Mouse (Mus musculus) lung, postnatal 0 days (tissue): ENCODE results near the gene Ift22. TPM values are rescaled to one million over a fixed set of nuclear protein-coding genes. Genes with fewer than 3 reads are reported as not detected.

ENCODE experiments used
- ATAC-seq: fragments of 200-750 bp; cut with Nextera tagmentation; 2 replicates; pipeline ENCODE4 v1.8.0; 2017; ENCODE audit warnings: moderate library complexity
- DNase-seq: peaks from one replicate; pipeline ENCODE4 v3.0.0-alpha.2; 2016; ENCODE audit warnings: low spot score
- H3K27ac ChIP-seq: fragments of 300-500 bp; sonication (generic); 2 replicates; pipeline ENCODE4 v1.5.1; 2014; ENCODE audit warnings: antibody characterized with exemption, mild to moderate bottlenecking, low read length, mixed read lengths
- H3K27me3 ChIP-seq: fragments of 300-500 bp; sonication (generic); replicated peaks from 2 replicates; pipeline ENCODE4 v1.6.1; 2014; ENCODE audit warnings: low read length, mixed read lengths; ENCODE audit not compliant: insufficient read depth
- H3K36me3 ChIP-seq: fragments of 300-500 bp; sonication (generic); 2 replicates; pipeline ENCODE4 v1.6.1; 2014; ENCODE audit warnings: low read length, mixed read lengths; ENCODE audit not compliant: insufficient read depth
- H3K4me1 ChIP-seq: fragments of 300-500 bp; sonication (generic); 2 replicates; pipeline ENCODE4 v1.6.1; 2014; ENCODE audit warnings: antibody characterized with exemption, low read depth, low read length, mixed read lengths; ENCODE audit not compliant: insufficient read depth
- H3K4me2 ChIP-seq: fragments of 300-500 bp; sonication (generic); replicated peaks from 2 replicates; pipeline ENCODE4 v1.6.1; 2014; ENCODE audit warnings: low read depth, mild to moderate bottlenecking, low read length, moderate library complexity, mixed read lengths
- H3K4me3 ChIP-seq: fragments of 300-500 bp; sonication (generic); 2 replicates; pipeline ENCODE4 v1.5.1; 2014; ENCODE audit warnings: low read depth, low read length
- H3K9ac ChIP-seq: fragments of 300-500 bp; sonication (generic); replicated peaks from 2 replicates; pipeline ENCODE4 v1.6.1; 2014; ENCODE audit warnings: low read depth, mild to moderate bottlenecking
- H3K9me3 ChIP-seq: fragments of 300-500 bp; sonication (generic); 2 replicates; pipeline ENCODE4 v1.6.1; 2016; ENCODE audit warnings: low read length, mixed read lengths
- CTCF ChIP-seq: IDR thresholded peaks from 2 replicates; pipeline ENCODE4 v1.5.1; 2016; ENCODE audit warnings: antibody characterized with exemption, mild to moderate bottlenecking
- EP300 ChIP-seq: IDR thresholded peaks from 2 replicates; pipeline ENCODE4 v1.6.1; 2016; ENCODE audit warnings: antibody characterized with exemption, mild to moderate bottlenecking, control low read depth
- WGBS: fragments of 180-500 bp; shearing (Covaris S2); extraction: QIAGEN DNeasy Blood & Tissue Kit; methylation state at CpG from one replicate; pipeline ENCODE4 v1.1.7; 2014; 5-methylcytosine and 5-hydroxymethylcytosine counted together
- polyA plus RNA-seq: library from polyadenylated mRNA; unstranded; fragments of >200 nt; fragmentation: Nextera tagmentation; extraction: Ambion mirVana; gene quantifications from 2 replicates; pipeline ENCODE4 v1.2.1, GENCODE M21; 2015

Gene Ift22
- polyA plus RNA-seq, 1 experiment from 2014 or later: 41.9 TPM

GRCm38 (mm10) chr5:136958991-136959605, 51.1 kb downstream of the Ift22 start:
- Histone ChIP-seq H3K4me1 (peaks cover 8% of the 10 kb centered on the region), H3K27ac (peak overlapping the region; percentile 26), H3K36me3 (no peaks in the 10 kb centered on the region; the same call in 1 of the 2 replicates), H3K9ac (no peak overlapping the region), H3K4me2 (no peak overlapping the region), H3K9me3 (no peaks in the 10 kb centered on the region), H3K4me3 (no peak overlapping the region), H3K27me3 (no peaks in the 10 kb centered on the region)
- 0 out of 2 replicates have a peak, but pooled peaks have one; percentile 35 for TF ChIP-seq EP300
- TF ChIP-seq CTCF: no peak
- peak; percentile 78 for DNase-seq
- peak; percentile 23 for ATAC-seq
- 45% methylated on average over 5 of the region's 5 CpGs for WGBS

GRCm38 (mm10) chr5:136960053-136960452, 52.1 kb downstream of the Ift22 start:
- TF ChIP-seq CTCF (no peak), EP300 (no peak)
- Histone ChIP-seq H3K9me3 (no peaks in the 10 kb centered on the region), H3K27me3 (no peaks in the 10 kb centered on the region), H3K36me3 (no peaks in the 10 kb centered on the region; the same call in 1 of the 2 replicates), H3K4me2 (no peak overlapping the region), H3K4me3 (no peak overlapping the region), H3K9ac (no peak overlapping the region), H3K4me1 (peaks cover 7% of the 10 kb centered on the region; the same call in 1 of the 2 replicates), H3K27ac (no peak overlapping the region)
- ATAC-seq (no peak), DNase-seq (no peak)
- WGBS: 76% methylated on average over 6 of the region's 6 CpGs

GRCm38 (mm10) chr5:136961334-136961982, 53.5 kb downstream of the Ift22 start:
- no peak for TF ChIP-seq EP300
- H3K4me2 ChIP-seq: peak overlapping the region; percentile 78
- H3K4me3 ChIP-seq: peak overlapping the region; percentile 84
- WGBS: 28% methylated on average over 5 of the region's 5 CpGs
- no peak for DNase-seq
- no peaks in the 10 kb centered on the region for H3K27me3 ChIP-seq
- H3K27ac ChIP-seq: peak overlapping the region; percentile 95
- peak overlapping the region; percentile 75; the same call in 1 of the 2 replicates for H3K9ac ChIP-seq
- H3K4me1 ChIP-seq: peaks cover 13% of the 10 kb centered on the region
- ATAC-seq: no peak
- no peaks in the 10 kb centered on the region; the same call in 1 of the 2 replicates for H3K36me3 ChIP-seq
- no peaks in the 10 kb centered on the region for H3K9me3 ChIP-seq

- Histone ChIP-seq H3K4me3 (peak overlapping the region; percentile 84), H3K27me3 (no peaks in the 10 kb centered on the region), H3K36me3 (no peaks in the 10 kb centered on the region; the same call in 1 of the 2 replicates), H3K4me2 (peak overlapping the region; percentile 78), H3K27ac (peak overlapping the region; percentile 95), H3K9ac (peak overlapping the region; percentile 75), H3K4me1 (peaks cover 17% of the 10 kb centered on the region), H3K9me3 (no peaks in the 10 kb centered on the region)
- ATAC-seq (peak; percentile 90), DNase-seq (peak; percentile 96)
- no peak; the same call in 1 of the 2 replicates for TF ChIP-seq CTCF
- no peak for TF ChIP-seq EP300
- 0% methylated on average over 20 of the region's 20 CpGs for WGBS
Observed at GRCm38 (mm10) chr5:136961983-136962461, 54.1 kb downstream of the Ift22 start.

- WGBS: 0% methylated on average over 10 of the region's 10 CpGs
- Histone ChIP-seq H3K9ac (peak overlapping the region; percentile 75), H3K27me3 (no peaks in the 10 kb centered on the region), H3K9me3 (no peaks in the 10 kb centered on the region), H3K27ac (peak overlapping the region; percentile 95), H3K4me1 (peaks cover 20% of the 10 kb centered on the region), H3K4me3 (peak overlapping the region; percentile 84), H3K4me2 (peak overlapping the region; percentile 78), H3K36me3 (no peaks in the 10 kb centered on the region; the same call in 1 of the 2 replicates)
- peak; percentile 89 for DNase-seq
- peak; percentile 98 for TF ChIP-seq CTCF
- peak; percentile 48; the same call in 1 of the 2 replicates for TF ChIP-seq EP300
- ATAC-seq: peak; percentile 74
Observed at GRCm38 (mm10) chr5:136962501-136962900, 54.6 kb downstream of the Ift22 start.

- no peaks in the 10 kb centered on the region; the same call in 1 of the 2 replicates for H3K36me3 ChIP-seq
- no peak for ATAC-seq
- TF ChIP-seq EP300: no peak
- no peak for TF ChIP-seq CTCF
- peaks cover 20% of the 10 kb centered on the region for H3K4me1 ChIP-seq
- peak overlapping the region; percentile 84 for H3K4me3 ChIP-seq
- no peak for DNase-seq
- peak overlapping the region; percentile 75; the same call in 1 of the 2 replicates for H3K9ac ChIP-seq
- WGBS: 75% methylated on average over 8 of the region's 8 CpGs
- peak overlapping the region; percentile 78 for H3K4me2 ChIP-seq
- H3K27me3 ChIP-seq: no peaks in the 10 kb centered on the region
- H3K9me3 ChIP-seq: no peaks in the 10 kb centered on the region
- H3K27ac ChIP-seq: peak overlapping the region; percentile 95; the same call in 1 of the 2 replicates
Observed at GRCm38 (mm10) chr5:136962966-136963540, 55.1 kb downstream of the Ift22 start.

Other genes with a start within 250 kb of the Ift22 start
- gene Myl10, start 215.0 kb upstream of the Ift22 start, polyA plus RNA-seq: not detected in 2 replicates
- gene Col26a1, start 24.9 kb upstream of the Ift22 start, polyA plus RNA-seq: 1.6 and 2.2 TPM in 2 replicates
- 318 and 358 TPM in 2 replicates for gene Fis1, start 45.1 kb downstream of the Ift22 start, polyA plus RNA-seq
- gene Cldn15, start 58.5 kb downstream of the Ift22 start, polyA plus RNA-seq: 10.5 and 11.9 TPM in 2 replicates
- gene Plod3, start 78.9 kb downstream of the Ift22 start, polyA plus RNA-seq: 38.3 and 41.7 TPM in 2 replicates
- 80.8 and 83.9 TPM in 2 replicates for gene Znhit1, start 79.9 kb downstream of the Ift22 start, polyA plus RNA-seq
- 0.12 and 0.19 TPM in 2 replicates for gene Vgf, start 118.2 kb downstream of the Ift22 start, polyA plus RNA-seq
- gene Ap1s1, start 138.0 kb downstream of the Ift22 start, polyA plus RNA-seq: 112 and 125 TPM in 2 replicates
- gene Serpine1, start 164.1 kb downstream of the Ift22 start, polyA plus RNA-seq: 0.88 and 1.1 TPM in 2 replicates
- 13.4 and 16.4 TPM in 2 replicates for gene Trim56, start 208.1 kb downstream of the Ift22 start, polyA plus RNA-seq
- not detected in 2 replicates for gene Muc3, start 241.2 kb downstream of the Ift22 start, polyA plus RNA-seq